Mouse (Mus musculus) retina, embryonic 14.5 days (tissue): ENCODE results near the gene Neurl2.
"Not testable (repeated sequence)": the region's sequence is repeated elsewhere in the genome, so short reads cannot be mapped to it uniquely, and the experiment has no call there.

ENCODE experiments used
- DNase-seq: peaks from one replicate; pipeline ENCODE4 v3.0.0-alpha.2; 2015; ENCODE audit warnings: low spot score

The Neurl2 gene

DNA sequence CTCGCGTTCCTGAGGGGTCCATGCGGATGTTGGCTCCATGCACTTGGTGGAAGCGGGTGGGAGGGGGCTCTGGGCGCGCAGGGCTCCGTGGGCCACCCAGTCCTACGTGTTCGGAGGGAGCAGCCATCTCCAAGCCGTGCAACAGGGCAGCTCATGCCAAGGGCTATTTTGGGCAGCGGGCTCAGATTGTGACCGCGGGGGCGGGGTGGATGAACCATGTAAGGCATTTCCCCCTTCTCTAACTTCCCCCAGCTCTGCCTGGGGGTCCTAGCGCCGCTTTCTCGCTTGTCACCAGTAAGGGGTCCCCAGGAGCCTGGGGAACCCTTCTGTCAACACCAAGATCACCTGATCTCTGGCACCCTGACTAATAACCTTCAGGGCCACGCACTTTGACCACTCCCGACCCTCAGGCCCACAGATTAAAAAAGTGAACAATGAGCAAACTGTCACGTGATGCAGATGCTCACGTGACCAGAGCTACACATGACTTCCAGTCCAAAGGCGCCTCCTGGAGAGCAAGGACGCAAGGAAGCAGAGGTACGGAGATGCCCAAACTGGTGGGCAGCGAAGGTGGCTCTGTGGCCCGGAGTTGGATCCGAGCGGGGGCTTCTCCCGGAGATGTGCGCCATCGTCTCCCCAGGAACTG lies at the start of gene Neurl2:
Gene Neurl2, minus strand, starts transcription at position 143 of the 646 bp plus-strand sequence.
- DNase-seq, result peak; percentile 96

DNA sequence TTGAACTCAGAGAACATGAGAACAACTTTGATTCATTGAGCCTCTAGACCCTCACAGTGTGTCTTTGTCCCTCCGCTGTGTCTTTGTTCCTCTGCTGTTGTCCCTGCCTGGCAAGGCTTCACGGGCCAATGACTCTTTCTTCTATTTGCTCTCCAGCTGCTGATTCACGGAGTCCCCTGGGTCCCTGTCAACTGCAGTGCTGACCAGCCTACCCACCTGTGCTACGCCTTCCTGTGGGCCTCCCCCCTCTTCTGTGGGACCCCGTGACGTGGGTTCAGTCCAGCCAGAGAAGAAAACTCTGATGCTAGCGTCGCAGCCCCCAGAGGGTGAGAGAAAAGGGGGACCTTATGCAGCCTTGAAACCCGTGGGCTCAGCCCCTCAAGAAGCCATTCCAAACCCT lies 49.4 kb upstream of the Neurl2 start:
- DNase-seq, result peak; percentile 51

GRCm38 (mm10) chr2:164879568-164880277 lies 46.5 kb upstream of the Neurl2 start:
- peak; percentile 98 for DNase-seq

DNA sequence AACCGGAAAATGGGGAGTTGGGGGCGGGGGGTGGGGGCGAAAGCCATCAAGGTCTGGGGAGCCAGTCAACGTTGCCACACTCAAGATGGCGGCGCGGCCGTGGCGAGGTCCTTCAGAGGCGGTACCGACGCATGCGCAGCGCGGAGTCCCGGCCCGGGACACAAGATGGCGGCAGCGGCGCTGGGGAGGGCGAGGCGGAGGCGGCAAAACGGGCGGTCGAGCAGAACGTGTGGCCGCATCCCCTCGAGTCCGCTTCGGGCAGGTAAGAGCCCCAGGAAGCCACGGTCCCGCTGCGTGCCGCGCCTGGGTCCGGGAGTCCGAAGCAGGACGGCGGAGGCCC lies 45.9 kb upstream of the Neurl2 start, which contains the start of gene Pcif1:
Gene Pcif1, plus strand, starts transcription at position 77 of the 340 bp plus-strand sequence.
- peak; percentile 92 for DNase-seq

DNA sequence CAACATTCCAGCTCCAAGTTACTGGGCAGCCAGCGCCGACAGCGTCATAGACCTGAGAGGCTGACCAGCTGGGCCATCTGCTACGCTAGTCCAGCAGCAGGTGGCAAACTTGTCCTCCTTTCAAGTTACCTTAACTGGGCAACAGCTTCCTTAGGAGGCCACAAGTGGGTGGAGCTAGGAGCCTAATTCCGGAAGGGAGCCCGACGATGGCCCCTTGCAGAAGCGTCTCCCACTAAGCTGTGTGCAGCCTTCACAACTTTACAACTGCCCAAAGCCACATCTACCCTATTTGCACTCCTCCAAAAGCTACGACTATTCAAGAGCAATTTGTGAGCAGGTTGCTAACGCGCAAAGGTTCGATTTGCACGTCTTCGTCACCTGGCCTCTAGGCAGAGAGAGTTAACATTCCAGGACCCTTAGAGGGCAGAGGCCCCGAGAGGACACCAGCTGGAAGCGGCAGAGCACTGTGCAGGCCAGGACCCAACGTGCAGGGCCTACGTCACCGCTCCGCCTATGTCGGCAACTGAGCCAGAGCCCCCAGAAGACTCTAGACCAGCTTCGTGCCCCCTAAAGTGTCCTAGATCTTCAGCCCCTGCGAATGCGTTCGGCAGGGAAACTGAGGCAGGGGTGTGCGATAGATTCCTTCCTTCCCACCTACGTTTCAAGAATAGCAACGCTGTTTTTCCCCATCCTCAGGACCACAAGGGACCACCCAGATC lies 45.4 kb upstream of the Neurl2 start:
- DNase-seq, result peak; percentile 61

DNA sequence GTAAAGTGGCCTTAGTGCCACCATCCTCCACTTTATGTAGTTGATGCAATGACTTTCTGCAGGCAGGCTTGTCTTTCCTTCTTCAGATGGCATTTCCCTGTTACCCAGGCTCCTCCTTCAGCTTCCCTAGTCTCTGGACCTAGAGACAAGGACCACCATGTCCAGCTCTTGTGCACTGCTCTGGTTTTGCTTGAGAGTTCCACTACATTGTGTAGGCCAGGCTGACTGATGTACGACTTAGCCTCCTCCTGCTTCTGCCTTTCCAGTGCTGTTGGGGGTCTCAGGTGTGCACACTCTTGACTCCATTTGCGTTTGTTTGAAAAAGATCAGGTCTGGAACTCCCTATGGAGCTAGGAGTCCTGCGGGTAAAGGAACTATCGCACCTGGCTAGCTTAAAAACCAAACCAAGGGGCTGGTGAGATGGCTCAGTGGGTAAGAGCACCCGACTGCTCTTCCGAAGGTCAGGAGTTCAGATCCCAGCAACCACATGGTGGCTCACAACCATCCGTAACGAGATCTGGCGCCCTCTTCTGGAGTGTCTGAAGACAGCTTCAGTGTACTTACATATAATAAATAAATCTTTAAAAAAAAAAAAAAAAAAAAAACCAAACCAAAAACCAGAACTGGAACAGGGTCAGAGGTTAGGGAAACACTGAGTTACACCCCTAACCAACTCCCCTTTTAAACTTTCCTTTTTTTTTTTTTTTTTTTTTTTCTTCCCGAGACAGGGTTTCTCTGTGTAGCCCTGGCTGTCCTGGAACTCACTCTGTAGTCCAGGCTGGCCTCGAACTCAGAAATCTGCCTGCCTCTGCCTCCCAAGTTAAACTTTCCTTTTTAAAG lies 44.3 kb upstream of the Neurl2 start:
- DNase-seq, result not testable (repeated sequence)

- not testable (repeated sequence) for DNase-seq
Observed at GRCm38 (mm10) chr2:164875648-164876047, 42.4 kb upstream of the Neurl2 start.

DNA sequence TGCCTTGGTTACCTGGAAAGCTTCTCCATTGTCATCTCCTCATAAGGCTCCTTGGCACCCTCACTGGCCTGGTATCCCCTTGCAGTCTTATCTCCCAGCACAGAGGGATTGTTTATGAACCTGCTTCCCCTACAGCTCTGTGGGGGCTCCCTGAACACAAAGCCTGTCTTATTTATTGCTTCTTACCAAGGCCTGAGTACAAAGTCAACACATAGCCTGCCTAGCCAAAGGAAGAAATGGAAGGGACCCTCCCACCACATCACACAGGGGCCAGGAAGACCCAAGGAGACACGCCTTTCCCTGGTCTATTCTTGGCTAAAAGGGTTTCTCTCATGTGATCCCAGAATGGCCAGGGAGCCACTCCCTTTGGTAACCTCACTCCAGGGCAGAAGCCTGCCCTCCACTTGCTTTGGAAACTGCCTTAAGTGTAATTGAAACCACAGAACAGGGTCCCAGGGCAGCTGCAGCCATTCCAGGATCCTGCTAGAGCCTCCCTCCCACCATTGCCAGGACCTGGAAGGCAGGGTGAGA lies 41.0 kb upstream of the Neurl2 start:
- no peak for DNase-seq

- no peak for DNase-seq
Observed at GRCm38 (mm10) chr2:164873621-164874020, 40.4 kb upstream of the Neurl2 start.

GRCm38 (mm10) chr2:164871602-164872303 lies 38.5 kb upstream of the Neurl2 start:
- no peak for DNase-seq

GRCm38 (mm10) chr2:164868491-164868890 lies 35.2 kb upstream of the Neurl2 start:
- DNase-seq, result no peak

- DNase-seq, result no peak
Observed at GRCm38 (mm10) chr2:164867566-164867965, 34.3 kb upstream of the Neurl2 start.

- no peak for DNase-seq
Observed at GRCm38 (mm10) chr2:164866741-164867551, 33.7 kb upstream of the Neurl2 start.

GRCm38 (mm10) chr2:164864593-164864992 lies 31.3 kb upstream of the Neurl2 start:
- no peak for DNase-seq

DNA sequence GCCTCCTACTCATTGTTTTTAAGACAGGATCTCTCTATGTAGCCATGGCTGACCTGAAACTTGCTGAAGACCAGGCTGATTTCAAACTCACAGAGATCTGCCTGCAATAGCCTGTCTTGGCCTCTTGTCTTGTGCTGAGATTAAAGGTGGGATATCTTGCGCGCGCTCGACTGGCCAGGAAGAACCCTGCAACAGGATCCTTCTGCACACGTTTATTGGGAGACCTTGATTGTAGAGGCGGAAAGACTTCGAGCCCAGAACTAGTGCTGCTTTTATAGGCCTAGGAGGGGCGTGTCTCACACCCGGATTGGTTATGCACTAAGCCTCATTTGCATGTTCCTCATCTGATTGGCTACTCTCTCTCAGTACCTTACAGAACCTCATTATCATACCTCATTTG lies 30.2 kb upstream of the Neurl2 start:
- DNase-seq, result not testable (repeated sequence)

DNA sequence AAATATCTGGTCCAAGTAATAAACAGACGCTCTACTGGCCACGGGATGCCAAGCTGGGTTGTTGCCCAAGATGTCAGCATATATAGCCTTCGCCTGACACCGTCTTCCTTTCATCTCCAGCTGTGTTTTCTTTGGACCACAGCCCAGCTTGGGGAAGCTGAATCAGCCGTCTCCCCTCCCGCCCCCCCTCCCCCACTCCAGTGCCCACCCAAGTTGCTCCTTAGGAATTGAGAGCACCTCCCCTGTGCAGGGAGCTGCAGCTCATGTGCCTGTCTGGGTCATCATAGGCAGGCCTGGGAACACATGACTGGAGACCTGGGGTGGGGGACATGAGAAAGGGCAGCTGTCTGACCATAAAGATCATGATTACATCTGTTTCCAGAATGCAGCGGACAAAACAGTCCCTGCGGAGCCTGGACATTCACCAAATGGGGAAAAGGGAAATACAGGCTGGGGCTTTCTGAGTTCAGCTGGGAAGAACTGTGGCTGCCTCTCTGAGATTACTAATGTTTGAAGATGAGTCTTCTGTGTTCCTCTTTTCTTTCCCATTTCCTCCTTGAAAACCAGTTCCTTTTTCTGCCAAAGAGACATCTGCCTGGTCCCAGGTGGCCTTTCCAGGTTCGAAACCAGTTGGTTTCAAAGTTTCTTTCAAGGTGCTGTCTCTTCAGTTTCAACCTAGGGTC lies 29.1 kb upstream of the Neurl2 start:
- DNase-seq, result no peak

- DNase-seq, result no peak
Observed at GRCm38 (mm10) chr2:164861094-164861493, 27.8 kb upstream of the Neurl2 start.

DNA sequence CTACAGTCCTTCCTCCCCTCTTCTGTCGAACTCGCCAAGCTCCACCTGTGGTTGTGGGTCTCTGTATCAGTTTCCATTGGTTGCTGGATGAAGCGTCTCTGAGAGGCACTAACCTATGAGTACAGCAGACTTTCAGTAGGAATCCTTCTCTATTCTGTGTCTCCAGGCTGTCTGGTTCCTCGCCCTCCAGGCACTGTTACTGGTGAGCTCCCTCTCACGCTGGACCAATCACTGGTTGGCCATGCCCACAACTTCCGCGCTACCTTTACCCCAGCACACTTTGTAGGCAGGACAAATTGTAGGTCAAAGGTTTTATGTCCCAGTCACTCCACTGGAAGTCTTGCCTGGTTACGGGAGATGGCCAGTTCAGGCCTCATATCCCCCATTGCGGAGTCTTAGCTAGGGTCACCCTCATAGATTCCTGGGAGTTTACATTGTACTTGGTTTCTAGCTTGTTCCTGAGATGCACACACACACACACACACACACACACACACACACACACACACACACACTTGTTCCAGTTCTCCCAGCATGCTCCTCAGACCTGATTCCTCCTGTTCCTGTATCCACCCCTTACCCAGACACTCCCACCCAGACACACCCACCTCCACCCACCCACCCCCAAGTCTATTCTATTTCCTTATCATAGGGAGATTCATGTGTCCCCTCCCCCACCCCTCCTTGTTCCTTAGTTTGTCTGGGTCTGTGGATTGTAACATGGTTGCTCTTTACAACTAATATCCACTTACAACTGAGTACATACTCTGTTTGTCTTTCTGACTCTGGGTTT lies 26.6 kb upstream of the Neurl2 start:
- DNase-seq, result no peak

DNA sequence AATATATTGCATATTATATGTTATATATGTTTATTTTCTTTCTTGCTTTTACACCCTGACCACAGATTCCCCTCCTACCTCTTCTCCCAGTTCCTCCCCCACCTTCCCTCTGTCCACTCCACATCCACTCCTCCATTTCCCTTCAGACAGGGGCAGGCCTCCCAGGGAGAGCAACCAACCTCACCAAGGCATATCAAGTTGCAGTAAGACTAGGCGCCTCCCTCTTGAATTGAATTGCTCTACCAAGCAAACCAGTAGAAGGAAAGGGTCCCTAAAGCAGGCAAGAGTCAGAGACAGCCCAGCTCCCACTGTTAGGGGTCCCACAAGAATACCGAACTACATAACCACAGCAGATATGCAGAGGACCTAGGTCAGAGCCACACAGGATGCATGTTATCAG lies 25.9 kb upstream of the Neurl2 start:
- no peak for DNase-seq
